Mouse (Mus musculus): Measurements from ENCODE around the gene Pramef6.
"Not testable (repeated sequence)": the region's sequence is repeated elsewhere in the genome, so short reads cannot be mapped to it uniquely, and the experiment has no call there.

The Pramef6 gene

DNA sequence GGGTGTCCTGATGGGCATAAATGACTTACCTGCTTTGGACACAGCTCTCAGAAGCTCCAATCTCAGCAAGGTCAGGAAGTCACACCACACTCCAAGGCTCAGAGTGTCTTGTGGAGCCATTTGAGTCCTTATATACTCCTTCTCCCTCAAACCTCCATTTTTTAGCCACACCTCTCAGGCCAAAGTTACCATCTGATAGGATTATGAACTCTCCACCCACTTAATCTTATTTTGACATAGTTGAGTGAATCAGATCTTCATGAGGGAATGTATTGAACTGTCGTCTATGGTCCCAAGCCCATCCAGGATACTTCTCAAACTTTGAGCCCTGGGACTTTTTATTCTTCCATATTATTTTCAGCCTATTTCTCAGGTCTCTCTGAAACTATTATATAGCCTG is at the start of gene Pramef6:
Pramef6 (minus strand) TSS at position 101 of the 400 bp plus-strand sequence.
- DNase-seq (ENCODE audit: extremely low spot score): not testable (repeated sequence)

GRCm38 (mm10) chr4:143894406-143894805 is 5.8 kb downstream of the Pramef6 start:
- not testable (repeated sequence) for DNase-seq (ENCODE audit: extremely low spot score)

DNA sequence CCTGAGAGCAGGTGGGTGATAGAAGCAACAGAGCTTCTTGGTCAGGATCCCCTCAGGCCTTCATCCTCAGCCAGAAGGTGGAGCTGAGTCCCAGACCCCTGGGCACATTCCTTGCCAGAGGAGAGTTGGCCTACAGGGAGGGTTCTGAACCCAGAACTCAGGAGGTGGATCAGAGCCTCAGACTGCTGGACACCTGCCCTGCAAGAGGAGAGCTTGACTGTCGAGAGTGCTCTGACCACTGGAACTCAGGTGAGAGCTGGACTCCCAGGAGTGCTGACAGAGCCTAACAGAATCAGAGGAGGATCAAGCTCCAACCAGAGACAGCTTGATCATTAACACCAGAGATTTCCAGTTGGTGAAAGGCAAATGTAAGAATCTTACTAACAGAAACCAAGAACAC is 17.8 kb downstream of the Pramef6 start:
- DNase-seq (ENCODE audit: extremely low spot score): not testable (repeated sequence)

- not testable (repeated sequence) for DNase-seq (ENCODE audit: extremely low spot score)
These were observed 54.0 kb downstream of the Pramef6 start, which contains the start of gene Gm13103 for GRCm38 (mm10) chr4:143846197-143846596. Gene Gm13103 (plus strand): TSS chr4:143846497.

Data from embryo, embryonic 9.5 days (tissue).